Mouse (Mus musculus) lung, adult 2 months (tissue): Measurements from ENCODE around the gene Dcaf11.

ENCODE experiments used
- CTCF ChIP-seq: fragments of 200-500 bp; IDR thresholded peaks from 2 replicates; pipeline ENCODE4 v1.5.1; 2011; ENCODE audit warnings: mild to moderate bottlenecking, low read length, control low read depth; ENCODE audit not compliant: insufficient read depth
- POLR2A ChIP-seq: fragments of 200-500 bp; IDR thresholded peaks from 2 replicates; pipeline ENCODE4 v1.6.1; 2011; ENCODE audit warnings: low read depth, mild to moderate bottlenecking, control low read depth, low read length, borderline replicate concordance; ENCODE audit errors: extremely low read depth

GRCm38 (mm10) chr14:55518897-55519296, 40.9 kb upstream of the Dcaf11 start:
- no peak for TF ChIP-seq CTCF
- TF ChIP-seq POLR2A = no peak
